Mouse (Mus musculus) CD4-positive helper T cell, adult 2 months (primary cell): ENCODE results near the gene Parm1.

Experiments
- DNase-seq: peaks from one replicate; pipeline ENCODE4 v3.0.0-alpha.2; 2012; ENCODE audit warnings: low read depth, missing footprints, low spot score

Gene Parm1

DNA sequence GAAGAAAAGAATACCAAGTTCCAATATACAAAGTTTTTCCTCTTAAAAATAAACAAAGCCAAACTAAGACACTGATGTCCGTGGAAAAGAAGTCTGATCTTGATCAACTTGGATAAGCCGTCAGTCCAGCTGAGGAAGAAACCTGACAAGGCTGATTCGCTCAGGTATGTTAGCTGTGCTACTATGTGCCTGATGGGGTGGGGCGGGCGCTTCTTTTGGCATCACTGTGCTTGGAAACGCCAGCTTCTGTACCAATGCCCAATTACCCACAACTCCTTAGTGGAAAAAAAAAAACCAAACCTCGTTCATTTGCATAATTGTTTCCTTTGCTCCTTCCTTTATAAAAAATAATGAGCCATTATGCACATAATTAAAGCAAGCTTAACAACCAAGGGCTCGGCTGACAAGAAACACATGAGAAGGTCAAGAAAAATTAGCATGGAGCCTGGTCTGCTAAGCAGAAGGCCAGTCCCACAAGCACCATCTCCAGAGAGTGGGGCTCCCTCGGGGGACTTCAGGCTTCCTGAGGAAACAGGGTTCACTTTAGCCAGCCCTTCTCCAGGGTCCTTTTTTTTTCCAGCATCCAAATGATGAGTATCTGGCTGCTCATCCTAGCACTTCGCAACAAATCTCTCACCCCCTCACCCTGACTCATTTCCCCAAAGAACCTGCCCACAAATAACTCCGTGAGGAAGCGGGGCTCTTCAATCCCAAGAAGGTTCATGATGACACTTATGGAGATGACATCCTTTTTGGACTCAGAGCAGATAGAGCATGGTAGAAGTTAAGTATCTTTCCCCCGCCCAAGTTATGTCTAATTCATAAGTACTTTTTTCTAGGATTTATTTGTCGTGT is 135.9 kb downstream of the Parm1 start:
- no peak for DNase-seq

GRCm38 (mm10) chr5:91654331-91655048 is 137.1 kb downstream of the Parm1 start:
- no peak for DNase-seq

DNA sequence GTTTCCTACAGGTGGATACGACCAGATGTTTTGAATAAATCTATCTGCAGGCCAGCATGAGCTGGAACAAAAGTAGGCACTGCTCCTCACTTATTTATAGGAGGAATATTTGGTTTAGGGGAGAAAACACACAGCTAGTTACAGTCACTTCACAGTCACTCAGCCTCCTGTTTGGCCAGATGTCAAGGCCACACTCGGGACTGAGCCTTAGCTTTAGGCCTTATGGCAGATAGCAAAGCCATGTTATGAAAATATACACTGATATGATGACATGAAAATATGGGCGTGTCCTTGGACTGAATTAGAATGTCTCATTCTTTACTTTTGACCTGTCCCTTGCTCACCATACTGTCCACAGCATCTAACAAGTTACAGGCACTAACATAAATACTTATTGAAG is 137.8 kb downstream of the Parm1 start:
- DNase-seq, result no peak

- no peak for DNase-seq
Measured at GRCm38 (mm10) chr5:91662715-91663114, 145.3 kb downstream of the Parm1 start.

GRCm38 (mm10) chr5:91667127-91667526 is 149.7 kb downstream of the Parm1 start:
- no peak for DNase-seq

- DNase-seq, result no peak
Measured at GRCm38 (mm10) chr5:91669235-91669634, 151.8 kb downstream of the Parm1 start.
